Mouse (Mus musculus): ENCODE data around the gene Ttc16.

Ttc16 gene

DNA sequence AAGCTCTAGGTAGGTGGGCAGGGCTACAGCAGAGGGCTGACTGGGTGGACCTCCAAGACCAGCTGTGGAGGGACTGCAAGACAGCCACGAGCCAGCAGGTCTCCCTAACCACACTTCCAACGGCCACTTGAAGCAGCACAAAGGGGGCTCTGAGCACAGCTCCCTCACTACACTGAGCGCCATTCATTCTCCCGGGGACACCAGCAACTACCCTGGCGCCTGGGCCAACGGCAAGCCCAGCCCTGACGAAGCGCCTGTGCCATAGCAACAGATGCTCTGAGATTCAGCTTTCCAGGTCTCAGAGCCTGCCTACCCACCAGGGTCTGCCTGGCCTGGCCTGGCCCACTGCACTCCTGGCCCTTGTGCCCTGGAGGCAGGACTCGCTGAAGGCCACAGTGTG, 56.7 kb downstream of the Ttc16 start:
- in situ Hi-C loops (cut with MboI) = no loop called here

DNA sequence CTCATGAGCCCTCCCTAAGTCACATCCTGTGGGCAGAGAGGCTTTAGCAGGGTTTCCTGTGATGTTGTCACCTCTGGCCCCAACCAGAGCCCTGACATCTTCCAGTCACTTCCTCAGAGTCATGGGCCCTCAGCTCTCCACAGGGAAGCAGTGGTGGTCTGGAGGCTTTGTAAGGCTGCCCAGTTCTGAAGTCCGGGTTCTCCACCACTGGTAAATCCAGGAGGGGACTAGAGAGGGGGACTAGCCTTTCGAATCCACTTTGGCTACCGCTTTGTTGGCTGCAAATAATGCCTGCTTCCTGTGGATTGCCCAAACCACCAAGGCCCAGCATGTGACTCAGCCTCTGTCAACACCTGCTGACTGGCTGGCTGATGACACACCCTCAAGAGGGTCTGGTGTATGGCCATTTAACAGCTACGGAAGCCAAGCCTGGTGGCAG, 60.4 kb downstream of the Ttc16 start:
- in situ Hi-C loops (cut with MboI) = loop anchor here (5.0 kb wide), 1 partner anchor 42 kb away; the partner anchor contains the start of gene Tor2a

DNA sequence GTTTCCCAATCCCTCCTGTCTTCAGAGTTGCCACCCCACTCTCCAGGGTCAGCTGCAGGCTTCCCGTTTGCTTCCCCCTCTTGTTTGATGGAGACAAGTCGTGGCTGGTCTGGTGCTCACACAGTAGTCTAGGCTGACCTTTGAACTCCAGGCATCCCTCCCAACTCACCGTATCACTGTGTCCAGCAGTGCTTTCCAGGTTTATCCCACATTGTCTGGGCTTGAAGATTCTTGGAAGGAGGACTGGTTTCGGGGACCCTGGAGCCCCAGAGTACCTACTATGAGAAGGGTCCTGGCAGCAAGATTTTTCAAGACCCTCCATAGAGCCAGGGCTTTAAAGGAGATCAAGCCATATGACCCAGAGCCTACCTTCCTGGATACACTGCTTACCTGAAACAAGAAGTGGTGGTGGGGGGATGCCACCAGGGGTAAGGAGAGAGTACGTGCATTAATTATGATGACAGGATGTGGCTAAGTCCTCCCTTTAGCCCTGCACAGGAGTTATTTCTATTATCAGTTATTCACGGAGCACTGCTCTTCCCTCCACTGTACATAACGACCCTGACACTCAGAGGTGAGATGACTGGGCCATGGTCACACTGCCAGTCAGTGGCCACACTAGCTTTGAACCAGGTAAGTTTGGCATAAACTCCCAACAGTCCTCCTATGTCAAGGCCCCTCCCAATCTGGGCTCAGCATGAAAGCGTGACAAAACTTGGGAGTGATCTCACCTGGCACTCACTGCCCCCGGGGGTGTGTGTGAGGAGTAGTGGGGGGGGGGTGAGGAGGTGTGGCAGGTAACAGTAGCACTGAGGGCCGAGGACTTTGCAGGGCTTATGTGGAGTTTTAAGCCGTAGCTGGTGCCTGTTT, 61.1 kb downstream of the Ttc16 start:
- in situ Hi-C loops (cut with MboI) = loop anchor here (5.0 kb wide), 1 partner anchor 43 kb away; the partner anchor contains the start of gene Tor2a

DNA sequence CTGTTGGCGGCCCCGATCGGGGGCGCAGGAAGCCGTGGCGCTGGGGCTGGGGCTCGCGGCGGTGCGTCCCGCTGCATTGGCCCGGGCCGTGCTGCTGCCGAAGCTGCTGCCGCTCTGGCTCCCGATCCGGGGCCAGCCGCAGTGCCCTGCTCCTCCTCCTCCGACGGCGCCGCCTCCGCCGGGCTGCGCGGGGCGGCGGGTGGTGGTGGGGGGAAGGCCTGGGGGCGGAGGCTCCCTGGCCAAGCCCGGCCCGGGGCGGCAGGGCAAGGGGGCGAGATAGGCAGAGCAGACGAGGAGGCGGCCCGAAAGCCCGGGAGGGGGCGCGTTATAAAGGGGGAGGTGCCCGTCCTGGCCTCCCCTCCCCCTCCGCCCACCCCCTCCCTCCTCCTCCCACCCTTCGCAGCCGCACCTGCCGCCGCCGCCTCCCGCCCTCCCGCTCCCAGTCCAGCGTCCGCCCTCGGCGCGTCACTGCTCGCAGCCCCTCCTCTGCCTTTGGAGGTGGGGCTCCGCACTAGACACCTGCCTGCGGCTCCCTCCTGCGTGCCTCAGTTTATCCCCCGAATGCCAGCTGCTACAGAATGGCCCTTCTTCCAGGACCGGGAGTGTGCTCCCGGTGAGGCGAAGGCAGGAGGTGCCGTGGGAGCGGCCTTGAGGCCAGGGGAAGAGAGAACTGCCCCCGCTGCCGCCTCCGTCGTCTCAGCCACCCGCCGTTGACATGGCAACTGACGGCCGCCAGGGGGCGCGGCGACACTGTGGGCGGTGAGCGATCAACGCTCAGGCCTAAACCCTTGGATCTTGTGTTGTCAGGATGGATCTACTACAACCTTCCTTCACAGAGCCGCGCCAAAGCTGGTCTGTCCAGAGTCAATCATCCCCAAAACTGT, 62.3 kb downstream of the Ttc16 start, which contains the start of gene Cdk9:
Gene Cdk9 (minus strand): TSS at position 143 of the 884 bp plus-strand sequence.
- in situ Hi-C loops (cut with MboI) = loop anchor here (5.0 kb wide), 1 partner anchor 44 kb away; the partner anchor contains the start of gene Tor2a

DNA sequence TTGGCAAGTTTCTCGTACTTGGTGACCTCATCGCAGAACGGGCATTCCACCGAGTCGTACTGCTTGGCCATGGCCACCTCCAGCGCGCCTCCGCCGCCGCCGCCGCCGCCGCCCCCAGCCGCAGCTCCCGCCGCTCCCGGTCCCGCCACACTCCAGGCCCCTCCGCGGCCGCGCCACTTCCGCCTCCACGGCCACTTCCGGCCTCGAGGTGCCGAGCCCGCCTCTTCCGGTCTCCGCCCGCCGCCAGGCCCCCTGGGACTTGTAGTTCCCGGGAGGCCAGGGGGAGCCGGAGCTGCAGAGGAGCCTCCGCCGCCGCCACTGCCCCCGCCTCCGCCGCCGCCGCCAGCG, 62.9 kb downstream of the Ttc16 start:
- in situ Hi-C loops (cut with MboI) = loop anchor here (5.0 kb wide), 1 partner anchor 45 kb away; the partner anchor contains the start of gene Tor2a

DNA sequence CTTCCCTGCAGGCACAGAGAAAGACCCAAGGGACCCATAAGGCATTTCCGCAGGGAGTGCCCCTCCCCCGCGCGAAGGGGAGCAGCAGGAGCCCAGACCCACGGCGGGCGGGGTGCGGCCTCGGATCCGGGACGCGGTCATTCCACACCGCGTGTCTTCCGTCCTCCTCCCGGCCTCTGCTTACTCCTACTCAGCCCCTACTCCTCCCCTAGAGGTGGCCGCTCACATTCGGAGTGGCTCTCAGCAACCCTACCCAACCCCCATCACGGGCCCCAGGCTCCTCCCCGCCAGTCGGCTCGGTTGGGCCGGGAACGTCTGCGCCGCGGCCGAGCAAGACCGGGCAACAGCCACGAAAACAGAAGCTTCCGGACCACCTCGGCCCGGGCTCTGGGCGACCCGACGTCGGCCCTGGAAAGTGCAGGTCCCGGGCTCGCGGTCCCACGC, 63.3 kb downstream of the Ttc16 start:
- in situ Hi-C loops (cut with MboI) = loop anchor here (5.0 kb wide), 1 partner anchor 45 kb away; the partner anchor contains the start of gene Tor2a

DNA sequence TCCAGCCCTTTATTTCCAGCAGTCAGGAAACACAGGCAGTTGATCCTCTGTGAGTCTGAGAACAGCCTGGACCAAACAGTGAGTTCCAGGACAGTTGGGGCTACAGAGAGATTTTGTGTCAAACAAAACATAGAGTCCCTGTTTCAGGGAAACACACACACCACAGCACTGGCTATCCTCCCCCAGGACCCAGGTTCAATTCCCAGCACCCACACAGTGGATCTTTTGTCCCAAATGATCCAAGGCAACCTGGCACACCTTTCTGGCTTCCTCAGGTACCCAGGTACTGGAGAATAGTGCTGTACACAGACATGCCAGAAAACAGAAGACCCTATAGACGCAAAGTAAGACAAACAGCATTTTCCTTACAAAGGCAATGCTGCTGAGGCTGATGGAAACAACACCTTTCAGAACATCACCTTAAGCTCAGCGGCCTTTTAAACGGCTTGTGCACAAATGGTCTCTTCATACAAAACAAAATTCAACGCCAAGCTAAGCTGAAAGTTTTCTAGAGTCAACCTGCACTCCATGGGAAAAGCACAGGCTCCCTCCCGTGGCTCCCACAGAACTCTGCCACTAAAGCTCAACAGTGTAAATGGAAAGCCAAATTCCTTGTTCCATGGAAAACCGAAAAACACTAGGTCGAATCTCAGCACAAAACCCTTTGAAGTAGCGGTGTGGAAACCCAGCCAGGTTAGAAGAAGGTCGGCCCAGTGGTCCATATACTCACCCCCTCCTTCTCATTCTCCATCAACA, 64.0 kb downstream of the Ttc16 start:
- in situ Hi-C loops (cut with MboI) = loop anchor here (5.0 kb wide), 1 partner anchor 46 kb away; the partner anchor contains the start of gene Tor2a

DNA sequence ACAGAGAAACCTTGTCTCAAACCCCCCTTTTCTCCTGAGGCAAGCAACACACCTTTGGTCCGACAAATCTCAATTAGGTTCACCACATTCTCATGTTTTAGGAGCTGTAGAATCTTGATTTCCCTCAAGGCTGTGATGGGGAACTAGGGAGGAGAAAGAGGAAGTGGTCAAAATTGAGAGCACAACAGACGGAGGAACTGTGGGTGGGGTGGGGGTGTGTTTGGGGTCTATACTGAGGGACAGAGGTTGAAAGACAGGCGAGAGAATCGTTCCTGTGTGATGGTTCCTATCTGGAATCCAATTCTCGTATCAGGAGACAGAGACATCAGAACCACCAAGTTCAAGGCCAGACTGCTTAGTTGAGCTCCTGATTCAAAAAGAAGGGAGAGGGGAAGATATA, 65.0 kb downstream of the Ttc16 start:
- in situ Hi-C loops (cut with MboI) = loop anchor here (5.0 kb wide), 1 partner anchor 47 kb away; the partner anchor contains the start of gene Tor2a

DNA sequence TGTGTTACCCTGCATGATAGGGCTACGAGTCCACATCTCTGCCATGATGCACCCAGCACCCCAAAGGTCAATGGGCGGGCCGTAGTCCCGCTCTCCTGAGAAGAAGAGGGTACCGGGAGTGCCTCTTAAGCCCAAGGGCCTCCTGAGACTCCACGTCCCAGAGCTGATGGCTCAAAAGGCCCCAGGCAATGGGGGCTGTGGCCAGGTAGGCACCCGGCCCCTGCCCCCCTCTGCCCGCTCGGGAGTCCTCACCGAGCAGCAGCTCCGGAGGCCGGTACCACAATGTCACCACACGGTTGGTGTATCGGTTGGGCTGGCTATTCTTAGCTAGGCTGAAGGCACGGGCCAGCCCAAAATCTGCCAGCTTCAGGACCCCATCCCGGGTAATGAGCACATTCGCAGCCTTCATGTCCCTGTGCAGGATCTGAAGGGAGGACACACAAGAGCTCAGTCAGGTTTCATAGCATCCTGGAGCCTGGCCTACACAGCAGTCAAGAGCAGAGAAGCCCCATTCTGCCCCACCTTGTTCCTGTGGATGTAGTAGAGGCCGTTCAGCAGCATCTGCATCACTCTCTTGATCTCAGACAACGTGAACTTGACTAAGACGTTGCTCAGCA, 65.8 kb downstream of the Ttc16 start:
- in situ Hi-C loops (cut with MboI) = loop anchor here (5.0 kb wide), 1 partner anchor 48 kb away; the partner anchor contains the start of gene Tor2a

DNA sequence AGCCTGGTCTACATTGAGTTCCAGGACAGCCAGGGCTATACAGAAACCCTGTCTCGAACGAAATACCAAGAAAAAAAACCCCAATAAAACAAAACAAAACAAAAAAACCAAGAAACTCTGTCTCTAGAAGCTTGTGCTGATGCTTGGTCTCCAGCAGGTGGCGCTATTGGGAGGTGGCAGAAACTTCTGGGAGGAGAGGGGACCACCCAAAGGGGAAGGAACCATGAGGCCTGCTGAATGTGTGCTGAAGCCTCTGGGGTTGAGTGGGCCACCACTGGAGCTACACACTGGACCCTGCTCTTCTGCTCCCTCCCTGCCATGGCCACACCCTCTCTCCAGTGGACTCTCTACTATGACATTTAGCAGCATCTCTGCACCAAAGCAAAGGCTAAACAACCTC, 66.8 kb downstream of the Ttc16 start:
- in situ Hi-C loops (cut with MboI) = no loop called here

Data from mature B cell (primary cell).